Mouse (Mus musculus) liver, postnatal 0 days (tissue): ENCODE measurements around the gene Ip6k1.

Experiments used
- CTCF ChIP-seq: sonication (generic); IDR thresholded peaks from 2 replicates; pipeline ENCODE4 v1.5.1; 2016; ENCODE audit warnings: antibody characterized with exemption, low read depth
- EP300 ChIP-seq: IDR thresholded peaks from 2 replicates; pipeline ENCODE4 v1.6.1; 2016; ENCODE audit warnings: antibody characterized with exemption, low read depth, mild to moderate bottlenecking

GRCm38 (mm10) chr9:108063361-108063760 is 61.1 kb downstream of the Ip6k1 start:
- TF ChIP-seq CTCF (no peak), EP300 (no peak)
